Mouse (Mus musculus) lung, adult 2 months (tissue): Measurements from ENCODE around the gene Ptprt.

Source experiments
- CTCF ChIP-seq: fragments of 200-500 bp; IDR thresholded peaks from 2 replicates; pipeline ENCODE4 v1.5.1; 2011; ENCODE audit warnings: mild to moderate bottlenecking, low read length, control low read depth; ENCODE audit not compliant: insufficient read depth
- POLR2A ChIP-seq: fragments of 200-500 bp; IDR thresholded peaks from 2 replicates; pipeline ENCODE4 v1.6.1; 2011; ENCODE audit warnings: low read depth, mild to moderate bottlenecking, control low read depth, low read length, borderline replicate concordance; ENCODE audit errors: extremely low read depth

DNA sequence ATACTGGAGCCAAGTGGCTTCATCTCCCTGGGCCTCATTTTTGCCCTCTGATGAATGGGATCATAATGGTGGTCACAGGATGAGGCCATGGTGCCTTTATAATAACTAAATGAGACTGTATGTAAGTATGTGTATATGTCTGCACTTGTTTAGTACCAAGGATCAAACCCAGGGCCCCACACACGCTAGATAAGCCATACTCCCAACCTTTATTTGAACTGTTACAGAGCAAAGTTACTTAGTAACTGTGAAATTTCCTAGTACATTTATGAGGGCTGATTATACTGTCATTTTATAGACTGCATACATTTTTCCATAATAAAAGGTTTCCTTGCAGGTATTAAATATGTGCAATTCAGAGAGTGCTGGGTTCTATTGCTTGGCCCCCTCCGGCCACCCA lies 49.5 kb upstream of the Ptprt start:
- TF ChIP-seq CTCF (no peak), POLR2A (no peak)
